Mouse (Mus musculus) brain, embryonic 14.5 days (tissue): Measurements from ENCODE around the gene Pole2. TPM values are rescaled to one million over a fixed set of nuclear protein-coding genes. Genes with fewer than 3 reads are reported as not detected.
"Not testable (repeated sequence)": the region's sequence is repeated elsewhere in the genome, so short reads cannot be mapped to it uniquely, and the experiment has no call there.

Experiments used
- DNase-seq: peaks from one replicate; pipeline ENCODE4 v3.0.0-alpha.2; 2011; ENCODE audit warnings: low read depth
- CTCF ChIP-seq: fragments of 200-500 bp; IDR thresholded peaks from 2 replicates; pipeline ENCODE4 v1.5.1; 2012; ENCODE audit warnings: inconsistent platforms, mild to moderate bottlenecking, moderate library complexity, borderline replicate concordance; ENCODE audit not compliant: insufficient read depth, insufficient read length; ENCODE audit errors: extremely low read depth
- POLR2A ChIP-seq: fragments of 200-500 bp; IDR thresholded peaks from 2 replicates; pipeline ENCODE4 v1.6.1; 2012; ENCODE audit warnings: mild to moderate bottlenecking, inconsistent platforms, borderline replicate concordance; ENCODE audit not compliant: poor library complexity, insufficient read depth, insufficient read length, severe bottlenecking; ENCODE audit errors: extremely low read depth
- polyA plus RNA-seq: library from polyadenylated mRNA; depleted of rRNA; stranded (reverse); fragments of >200 nt; gene quantifications from 2 replicates; pipeline ENCODE4 v1.2.3, GENCODE M21; 2012; rRNA removed

Pole2 gene
- polyA plus RNA-seq, 1 experiment: 7.8 TPM

GRCm38 (mm10) chr12:69164904-69165303 is 63.1 kb downstream of the Pole2 start:
- TF ChIP-seq POLR2A: no peak
- TF ChIP-seq CTCF: no peak
- no peak for DNase-seq

GRCm38 (mm10) chr12:69163586-69163985 is 64.4 kb downstream of the Pole2 start:
- DNase-seq: not testable (repeated sequence)

GRCm38 (mm10) chr12:69160677-69161076 is 67.3 kb downstream of the Pole2 start:
- not testable (repeated sequence) for DNase-seq

GRCm38 (mm10) chr12:69159578-69159940 is 68.4 kb downstream of the Pole2 start:
- peak; percentile 90 for DNase-seq
- TF ChIP-seq CTCF (no peak), POLR2A (no peak)

- peak; percentile 100 for DNase-seq
- peak; percentile 30; the same call in 1 of the 2 replicates for TF ChIP-seq POLR2A
Observed at GRCm38 (mm10) chr12:69158765-69159577, 69.0 kb downstream of the Pole2 start, which contains the start of gene Rps29. Gene Rps29, minus strand, starts transcription at chr12:69159186.

DNA sequence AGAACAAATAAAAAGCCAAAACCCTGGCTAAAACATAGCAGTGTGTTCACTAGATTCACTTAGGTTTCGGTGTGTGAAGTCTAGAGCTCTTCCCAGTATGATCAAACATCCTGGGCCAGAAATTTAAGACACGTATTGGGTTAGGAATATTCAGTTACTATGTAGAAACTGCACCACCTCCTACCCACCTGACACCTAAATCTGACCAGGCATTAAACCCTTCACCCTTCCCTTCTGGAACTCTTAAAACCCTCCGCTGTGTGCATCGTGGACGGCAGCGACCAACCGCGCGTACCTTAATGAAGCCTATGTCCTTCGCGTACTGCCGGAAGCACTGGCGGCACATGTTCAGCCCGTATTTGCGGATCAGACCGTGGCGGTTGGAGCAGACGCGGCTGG is 69.6 kb downstream of the Pole2 start:
- DNase-seq: no peak
- TF ChIP-seq POLR2A (no peak), CTCF (no peak)

DNA sequence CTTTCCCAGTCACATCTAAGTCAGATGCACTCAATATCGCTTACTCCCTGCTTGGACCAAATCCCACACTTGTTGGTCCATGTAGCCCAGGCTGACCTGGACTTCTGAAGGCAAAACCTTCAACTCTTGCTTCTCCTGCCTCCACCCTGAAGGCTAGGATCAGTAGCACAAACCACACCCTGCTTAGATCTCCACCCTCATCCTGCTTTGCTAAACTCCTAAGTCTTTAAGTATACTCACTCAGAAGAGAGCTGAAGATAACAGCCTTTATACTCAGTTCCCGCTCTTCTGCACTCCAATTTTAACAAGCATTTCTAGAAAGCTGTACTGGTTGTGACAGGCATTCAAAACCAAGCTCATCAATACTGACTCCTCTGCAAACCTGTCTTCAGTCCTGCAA is 70.9 kb downstream of the Pole2 start:
- TF ChIP-seq POLR2A (no peak), CTCF (no peak)
- DNase-seq: no peak

- DNase-seq: no peak
- TF ChIP-seq CTCF: no peak
- TF ChIP-seq POLR2A: no peak
Observed at GRCm38 (mm10) chr12:69156436-69156835, 71.6 kb downstream of the Pole2 start.

DNA sequence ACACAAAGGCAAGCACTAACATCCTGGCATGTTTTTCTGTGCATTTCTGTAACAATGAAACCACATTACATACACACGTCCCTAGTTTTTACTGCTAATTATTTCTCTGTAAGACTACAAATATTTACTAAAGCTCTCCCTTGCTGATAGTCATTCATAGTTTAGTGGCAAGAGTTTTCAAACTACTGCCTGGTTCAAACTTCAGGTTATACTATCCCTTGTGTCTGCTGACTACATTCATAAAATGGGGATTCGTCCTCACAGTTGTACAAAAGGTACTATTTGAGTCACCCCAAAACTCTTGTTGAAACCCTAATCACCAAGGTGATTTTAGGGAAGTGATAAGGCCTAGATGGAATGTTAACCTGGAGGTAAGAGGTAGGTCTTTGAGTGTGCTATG is 72.1 kb downstream of the Pole2 start:
- DNase-seq: no peak

More for the DNA sequence above, 72.1 kb downstream of the Pole2 start:
- TF ChIP-seq CTCF: no peak
- TF ChIP-seq POLR2A: no peak

Other genes with a start within 250 kb of the Pole2 start
- gene Rps29, start 69.0 kb downstream of the Pole2 start, polyA plus RNA-seq: 1,659 and 2,656 TPM in 2 replicates
- 4.9 and 11.2 TPM in 2 replicates for gene Lrr1, start 59.4 kb downstream of the Pole2 start, polyA plus RNA-seq
- 318 and 320 TPM in 2 replicates for gene Rpl36al, start 44.1 kb downstream of the Pole2 start, polyA plus RNA-seq
- gene Mgat2, start 44.0 kb downstream of the Pole2 start, polyA plus RNA-seq: 16.1 and 19.9 TPM in 2 replicates
- gene Gm49383, start 31.1 kb downstream of the Pole2 start, polyA plus RNA-seq: 4.1 and 5.7 TPM in 2 replicates
- gene Dnaaf2, start 29.8 kb downstream of the Pole2 start, polyA plus RNA-seq: 4.6 and 5.7 TPM in 2 replicates
- gene Gm49384, start 23.9 kb downstream of the Pole2 start, polyA plus RNA-seq: 5.1 and 5.5 TPM in 2 replicates
- gene Klhdc1, start 13.0 kb upstream of the Pole2 start, polyA plus RNA-seq: 4.9 and 5.3 TPM in 2 replicates
- 206 and 232 TPM in 2 replicates for gene Klhdc2, start 68.5 kb upstream of the Pole2 start, polyA plus RNA-seq
- gene Nemf, start 129.0 kb upstream of the Pole2 start, polyA plus RNA-seq: 31.3 and 35.9 TPM in 2 replicates
- 67.8 and 72.2 TPM in 2 replicates for gene Arf6, start 144.0 kb upstream of the Pole2 start, polyA plus RNA-seq
- 0.36 and 0.39 TPM in 2 replicates for gene Gm9887, start 144.3 kb upstream of the Pole2 start, polyA plus RNA-seq